Comparison of ENCODE assay signal across 8 mouse cellular contexts in genomic region chr6:47314507-47315334, GRCm38 (mm10).
DNase-seq lines count a peak whose midpoint lies in the region; ATAC-seq and TF ChIP-seq lines count a peak whose summit lies in the region.

No protein-coding gene starts in this region.

- H3K4me1 ChIP-seq in liver, adult 2 months (ENCODE audit: control insufficient read depth, insufficient read depth, low read length), result no peaks in the 10 kb centered on the region; the same call in none of the 2 replicates
- H3K4me1 ChIP-seq in forebrain, embryonic 13.5 days, result peaks cover 19% of the 10 kb centered on the region
- H3K4me1 ChIP-seq in kidney, postnatal 0 days (replicated peaks; ENCODE audit: insufficient read depth, low read length), result peaks cover 5% of the 10 kb centered on the region
- H3K4me1 ChIP-seq in midbrain, postnatal 0 days (ENCODE audit: insufficient read depth, low read length), result no peaks in the 10 kb centered on the region

- ATAC-seq in forebrain, embryonic 13.5 days, result peak; percentile 46; the same call in 1 of the 2 replicates
- ATAC-seq in kidney, postnatal 0 days (replicated peaks; ENCODE audit: low FRiP score, low read depth), result no peak
- ATAC-seq in midbrain, postnatal 0 days (ENCODE audit: low FRiP score), result peak; percentile 62; the same call in 1 of the 2 replicates

- no peak for TF ChIP-seq POLR2A in liver, adult 2 months (IDR thresholded peaks at IDR 0.05; ENCODE audit: extremely low read depth, insufficient read depth, low read length)

- WGBS in liver, adult 2 months, result 58% methylated on average over 15 of the region's 15 CpGs
- 61% methylated on average over 15 of the region's 15 CpGs for WGBS in forebrain, embryonic 13.5 days
- 46% methylated on average over 15 of the region's 15 CpGs for WGBS in kidney, postnatal 0 days
- 54% methylated on average over 15 of the region's 15 CpGs for WGBS in midbrain, postnatal 0 days

- H3K4me2 ChIP-seq in forebrain, embryonic 13.5 days, result peak overlapping the region; percentile 51
- H3K4me2 ChIP-seq in kidney, postnatal 0 days (ENCODE audit: low read length), result peak overlapping the region; percentile 49
- H3K4me2 ChIP-seq in midbrain, postnatal 0 days (ENCODE audit: low read depth, low read length, poor library complexity, severe bottlenecking), result peak overlapping the region; percentile 41

- H3K27me3 ChIP-seq in liver, adult 2 months (ENCODE audit: control insufficient read depth, insufficient read depth, low read length), result no peaks in the 10 kb centered on the region
- 0 out of 2 replicates have a peak, but pooled peaks cover 4% of the 10 kb centered on the region for H3K27me3 ChIP-seq in forebrain, embryonic 13.5 days
- no peaks in the 10 kb centered on the region for H3K27me3 ChIP-seq in kidney, postnatal 0 days (ENCODE audit: insufficient read depth, low read length)
- H3K27me3 ChIP-seq in midbrain, postnatal 0 days (ENCODE audit: insufficient read depth, low read length), result no peaks in the 10 kb centered on the region

- no peaks in the 10 kb centered on the region for H3K36me3 ChIP-seq in liver, adult 2 months (ENCODE audit: control insufficient read depth, insufficient read depth, low read length)
- H3K36me3 ChIP-seq in forebrain, embryonic 13.5 days (ENCODE audit: poor library complexity, severe bottlenecking), result no peaks in the 10 kb centered on the region
- H3K36me3 ChIP-seq in kidney, postnatal 0 days (ENCODE audit: insufficient read depth, low read length), result no peaks in the 10 kb centered on the region
- no peaks in the 10 kb centered on the region for H3K36me3 ChIP-seq in midbrain, postnatal 0 days (ENCODE audit: insufficient read depth, low read length)

- no peak overlapping the region for H3K27ac ChIP-seq in liver, adult 2 months (replicated peaks; ENCODE audit: insufficient read depth, low read depth, low read length)
- no peak overlapping the region for H3K27ac ChIP-seq in forebrain, embryonic 13.5 days
- no peak overlapping the region for H3K27ac ChIP-seq in kidney, postnatal 0 days
- H3K27ac ChIP-seq in midbrain, postnatal 0 days (ENCODE audit: low read depth, low read length), result no peak overlapping the region

- H3K9ac ChIP-seq in liver, adult 2 months (ENCODE audit: low read depth, low read length), result no peak overlapping the region
- H3K9ac ChIP-seq in forebrain, embryonic 13.5 days, result peak overlapping the region; percentile 38
- H3K9ac ChIP-seq in kidney, postnatal 0 days (ENCODE audit: low read depth, low read length), result no peak overlapping the region
- H3K9ac ChIP-seq in midbrain, postnatal 0 days (replicated peaks; ENCODE audit: low read length, poor library complexity, severe bottlenecking), result peak overlapping the region; percentile 13; the same call in 1 of the 2 replicates

- no peak for TF ChIP-seq CTCF in liver, adult 2 months (IDR thresholded peaks at IDR 0.05; ENCODE audit: low read depth, low read length)
- peak; percentile 85 for TF ChIP-seq CTCF in kidney, postnatal 0 days (IDR thresholded peaks at IDR 0.05; ENCODE audit: low read depth)
- TF ChIP-seq CTCF in midbrain, postnatal 0 days (IDR thresholded peaks at IDR 0.05), result peak; percentile 86

- no peaks in the 10 kb centered on the region for H3K79me2 ChIP-seq in liver, adult 2 months (ENCODE audit: control insufficient read depth, insufficient read depth, low read length)

- H3K9me3 ChIP-seq in forebrain, embryonic 13.5 days (replicated peaks), result no peaks in the 10 kb centered on the region
- no peaks in the 10 kb centered on the region for H3K9me3 ChIP-seq in kidney, postnatal 0 days (replicated peaks; ENCODE audit: low read length)
- no peaks in the 10 kb centered on the region for H3K9me3 ChIP-seq in midbrain, postnatal 0 days (ENCODE audit: low read length)

- intact Hi-C loops in left cerebral cortex, postnatal 36 days (cut with DNase I), result loop anchor here (5.0 kb wide), 1 partner anchor 138 kb away; the partner anchor contains the start of gene Cul1

- H3K4me3 ChIP-seq in liver, adult 2 months (ENCODE audit: insufficient read depth, low read depth, low read length), result no peak overlapping the region
- H3K4me3 ChIP-seq in forebrain, embryonic 13.5 days, result 0 out of 2 replicates have a peak overlapping the region, but pooled peaks have one; percentile 5
- peak overlapping the region; percentile 16; the same call in 1 of the 2 replicates for H3K4me3 ChIP-seq in kidney, postnatal 0 days (replicated peaks; ENCODE audit: low read depth, low read length)
- H3K4me3 ChIP-seq in midbrain, postnatal 0 days (ENCODE audit: low read depth, low read length), result peak overlapping the region; percentile 14; the same call in 1 of the 2 replicates

- DNase-seq in liver, adult 2 months (ENCODE audit: extremely low read depth, low read depth, low spot score), result peak; percentile 54
- DNase-seq in liver (no peak), ZHBTc4 (ENCODE audit: low read depth, low spot score) (peak; percentile 34)
- DNase-seq in kidney, postnatal 0 days (ENCODE audit: low spot score), result peak; percentile 90
- DNase-seq in midbrain, postnatal 0 days (ENCODE audit: low spot score), result peak; percentile 77
- DNase-seq in spleen, postnatal 10 days (ENCODE audit: low spot score in 2 of 2), result no peak
- DNase-seq in left cerebral cortex, postnatal 36 days (ENCODE audit: low spot score in 2 of 2), result no peak

Comparison
In these comparisons a context has a peak if more than half of its experiments do, and no peak if none do; other contexts are left out.
1. DNase-seq: peak in liver, adult 2 months (single experiment), ZHBTc4 (single experiment), kidney, postnatal 0 days (single experiment) and midbrain, postnatal 0 days (single experiment); none in liver (single experiment), spleen, postnatal 10 days (0 of 2) and left cerebral cortex, postnatal 36 days (0 of 2).
2. H3K9ac ChIP-seq: peak in forebrain, embryonic 13.5 days (single experiment) and midbrain, postnatal 0 days (single experiment); none in liver, adult 2 months (single experiment) and kidney, postnatal 0 days (single experiment).
3. Peak in every context shown above with its lines, with median percentiles within 50 percentile points of each other: H3K4me2 ChIP-seq.